Mouse (Mus musculus): Measurements from ENCODE around the gene Ell.
"Not testable (repeated sequence)": the region's sequence is repeated elsewhere in the genome, so short reads cannot be mapped to it uniquely, and the experiment has no call there.

The Ell gene

DNA sequence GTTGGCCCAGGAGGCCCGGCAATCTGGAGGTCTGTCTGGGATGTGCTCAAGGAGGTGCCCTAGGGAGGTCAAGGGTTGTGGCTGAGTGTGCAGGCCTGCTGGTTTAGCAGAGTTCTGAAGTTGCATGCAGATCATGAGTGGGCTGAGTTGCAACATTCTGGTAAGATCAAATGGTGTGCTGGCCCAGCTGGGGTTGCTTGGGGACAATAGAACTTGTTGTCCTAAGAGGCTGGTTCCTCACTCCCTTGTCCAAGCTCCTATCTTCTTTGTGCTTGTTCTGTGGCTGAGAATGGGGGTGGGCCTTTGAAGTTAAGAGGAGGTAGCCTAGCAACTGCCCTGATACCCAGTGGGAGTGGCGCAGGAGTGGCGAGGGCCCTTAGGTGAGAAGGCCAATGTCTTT is 23.5 kb downstream of the Ell start:
- no peak for DNase-seq (ENCODE audit: low read depth, low spot score)

DNA sequence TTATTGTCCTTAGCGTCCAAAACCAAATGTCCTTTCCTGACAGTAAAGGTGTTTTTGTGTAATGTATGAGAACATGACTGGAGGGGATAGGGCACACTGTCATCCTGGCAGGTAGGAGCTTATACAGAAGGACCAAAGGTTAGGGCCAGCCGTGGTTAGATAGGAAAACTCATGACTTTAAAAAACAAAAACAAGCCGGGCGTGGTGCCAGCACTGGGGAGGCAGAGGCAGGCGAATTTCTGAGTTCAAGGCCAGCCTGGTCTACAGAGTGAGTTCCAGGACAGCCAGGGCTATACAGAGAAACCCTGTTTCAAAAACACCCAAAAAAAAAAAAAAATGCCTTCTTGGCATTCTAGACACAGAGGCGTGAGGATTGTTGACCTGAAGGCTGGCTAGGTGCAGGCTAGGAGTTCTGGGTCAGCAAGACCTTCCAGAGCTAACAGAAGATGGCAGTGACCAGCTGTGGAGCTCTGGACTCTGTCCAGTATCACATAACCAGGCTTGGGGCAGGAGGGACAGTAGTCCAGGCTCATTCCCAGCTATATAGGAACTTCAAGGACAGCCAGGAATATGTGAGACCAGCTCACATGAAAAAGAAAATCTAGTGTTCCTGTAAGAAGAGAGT is 24.6 kb downstream of the Ell start:
- no peak for DNase-seq (ENCODE audit: low read depth, low spot score)

DNA sequence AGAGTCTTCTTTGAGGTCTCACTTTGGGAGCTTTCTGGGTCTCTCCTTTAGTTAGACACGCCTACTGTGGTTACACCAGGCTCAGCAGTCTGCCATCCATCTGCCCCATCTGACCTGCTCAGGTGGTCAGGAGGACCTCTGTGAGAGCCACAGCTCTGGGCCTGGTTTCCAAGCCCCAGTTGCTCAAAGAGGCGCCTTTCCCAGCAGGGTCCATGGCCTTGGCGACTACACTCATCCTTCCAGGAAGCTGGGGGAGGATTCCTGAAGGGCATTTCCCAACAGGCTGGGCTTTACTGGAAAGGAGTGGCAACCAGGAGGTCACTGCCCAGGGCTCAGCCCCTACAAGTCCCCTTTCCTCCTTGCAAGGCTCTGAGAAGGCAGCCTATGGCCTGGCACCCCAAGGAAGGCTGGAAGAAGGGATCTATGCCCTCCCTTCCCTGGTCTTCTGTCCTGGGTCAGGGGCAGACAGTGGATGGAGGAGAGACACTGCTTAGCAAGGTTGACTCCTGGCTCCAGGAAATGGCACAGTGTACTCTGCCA is 25.5 kb downstream of the Ell start:
- DNase-seq (ENCODE audit: low read depth, low spot score) = no peak

DNA sequence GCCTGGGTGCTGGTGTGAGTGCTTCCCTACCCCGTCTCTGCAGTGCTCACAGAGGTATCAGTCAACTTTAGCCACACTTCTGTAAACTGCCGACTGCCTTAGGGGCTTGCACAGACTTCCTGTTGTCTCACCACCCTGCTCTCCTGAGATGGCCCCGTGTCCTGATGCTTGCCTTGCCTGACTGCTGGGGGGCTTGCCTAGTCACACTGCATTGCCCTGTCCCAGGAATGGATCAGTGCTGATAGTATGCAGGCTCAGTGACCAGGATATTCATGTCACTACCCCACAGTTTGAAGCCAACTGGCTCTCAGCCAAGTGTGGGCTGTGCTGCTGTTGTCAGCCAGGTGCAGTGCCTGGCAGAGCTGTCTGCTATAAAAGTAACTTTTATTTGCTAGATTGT is 26.3 kb downstream of the Ell start:
- DNase-seq (ENCODE audit: low read depth, low spot score) = no peak

DNA sequence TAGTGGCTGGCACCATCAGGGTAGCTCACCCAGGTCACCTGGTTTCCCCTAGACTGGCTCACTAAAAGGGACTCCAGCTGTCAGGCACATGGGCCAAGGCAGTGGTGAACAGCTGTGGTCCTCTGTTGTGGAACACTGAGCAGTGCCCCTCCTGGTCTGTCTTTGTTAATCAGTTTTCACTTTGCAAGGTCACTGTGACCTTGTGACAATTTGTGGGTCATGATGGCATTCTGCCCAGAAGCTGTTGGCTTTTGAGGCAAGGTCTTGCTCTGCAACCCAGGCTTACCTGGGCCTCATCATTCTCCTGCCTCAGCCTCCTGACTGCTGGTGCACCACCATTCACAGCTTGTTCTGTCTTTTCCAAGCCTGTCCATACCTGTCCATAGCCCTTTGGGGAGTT is 31.1 kb downstream of the Ell start:
- no peak for DNase-seq (ENCODE audit: low read depth, low spot score)

DNA sequence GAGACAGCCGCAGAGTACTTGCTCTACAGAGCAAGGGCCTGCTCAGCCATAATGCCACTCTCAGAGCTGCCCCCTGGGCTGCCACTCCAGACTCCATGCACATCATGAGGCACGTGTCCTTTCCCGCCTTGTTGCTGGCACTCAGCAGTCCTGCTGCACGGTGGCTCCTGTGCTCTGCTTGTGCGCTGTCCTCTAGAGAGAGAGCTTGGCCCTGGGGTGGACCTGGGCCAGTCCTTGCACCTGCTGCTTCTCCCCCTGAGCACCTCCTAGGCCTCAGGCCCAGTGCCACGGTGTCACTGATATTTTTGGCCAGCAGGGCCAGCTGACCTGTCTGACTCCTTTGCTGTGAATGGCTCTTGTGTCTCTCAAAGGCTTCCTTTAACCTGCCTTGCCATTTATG is 31.7 kb downstream of the Ell start:
- DNase-seq (ENCODE audit: low read depth, low spot score) = no peak

DNA sequence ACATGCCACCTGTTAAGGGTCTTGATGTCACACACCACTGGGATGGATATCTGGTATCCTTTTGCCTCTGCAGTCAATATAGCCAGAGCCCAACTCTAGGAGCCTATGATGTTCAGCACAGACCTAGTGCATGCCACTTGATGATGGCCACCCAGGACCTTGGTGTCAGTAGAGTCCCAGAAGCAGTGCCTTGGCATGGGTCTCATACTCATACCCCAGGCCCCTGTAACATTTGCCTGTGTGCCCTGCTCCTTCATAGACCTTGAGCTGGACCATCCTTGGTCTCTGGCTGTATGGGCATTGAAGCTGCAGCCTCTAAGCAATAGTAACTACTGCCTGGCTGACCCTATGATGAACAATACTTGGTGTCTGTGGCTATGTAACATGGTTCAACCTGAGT is 35.0 kb downstream of the Ell start:
- no peak for DNase-seq (ENCODE audit: low read depth, low spot score)

DNA sequence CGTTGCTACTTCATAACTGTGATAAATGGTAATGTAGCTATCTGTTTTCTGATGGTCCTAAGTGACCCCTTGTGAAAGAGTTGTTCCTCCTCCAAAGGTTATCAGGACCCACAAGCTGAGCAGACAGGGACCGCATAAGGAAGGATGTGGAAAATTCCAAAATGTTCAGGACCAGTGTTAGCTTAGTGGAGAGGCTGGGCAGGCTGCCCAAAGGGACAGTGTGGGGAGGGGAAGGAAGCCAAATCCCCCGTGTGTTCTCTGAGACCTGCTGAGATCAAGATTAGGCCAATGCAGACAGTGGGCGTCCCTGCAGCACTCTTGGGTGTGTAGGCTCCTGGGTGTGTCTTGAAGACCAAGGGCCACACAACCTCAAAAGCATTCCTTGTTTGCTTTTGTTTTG is 35.7 kb downstream of the Ell start:
- DNase-seq (ENCODE audit: low read depth, low spot score) = peak; percentile 57

DNA sequence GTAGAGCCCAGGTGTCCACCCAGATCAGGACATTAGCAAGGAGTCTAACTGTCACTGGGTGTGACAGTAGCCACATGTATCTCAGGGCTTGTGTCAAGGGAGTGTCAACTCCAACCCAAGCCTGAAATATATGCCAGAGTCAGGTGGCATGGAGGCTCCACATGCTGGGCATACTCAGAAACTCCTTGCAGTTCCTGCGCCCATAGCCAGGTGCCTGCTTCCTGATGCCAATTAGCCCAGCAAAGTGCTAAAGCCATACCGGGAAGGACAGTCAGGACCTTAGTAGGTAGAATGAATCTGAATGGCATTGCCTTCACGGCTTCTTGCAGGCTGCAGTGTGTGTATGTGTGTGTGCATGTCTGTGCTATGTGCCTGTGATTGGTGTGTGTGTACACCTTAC is 38.0 kb downstream of the Ell start:
- no peak for DNase-seq (ENCODE audit: low read depth, low spot score)

DNA sequence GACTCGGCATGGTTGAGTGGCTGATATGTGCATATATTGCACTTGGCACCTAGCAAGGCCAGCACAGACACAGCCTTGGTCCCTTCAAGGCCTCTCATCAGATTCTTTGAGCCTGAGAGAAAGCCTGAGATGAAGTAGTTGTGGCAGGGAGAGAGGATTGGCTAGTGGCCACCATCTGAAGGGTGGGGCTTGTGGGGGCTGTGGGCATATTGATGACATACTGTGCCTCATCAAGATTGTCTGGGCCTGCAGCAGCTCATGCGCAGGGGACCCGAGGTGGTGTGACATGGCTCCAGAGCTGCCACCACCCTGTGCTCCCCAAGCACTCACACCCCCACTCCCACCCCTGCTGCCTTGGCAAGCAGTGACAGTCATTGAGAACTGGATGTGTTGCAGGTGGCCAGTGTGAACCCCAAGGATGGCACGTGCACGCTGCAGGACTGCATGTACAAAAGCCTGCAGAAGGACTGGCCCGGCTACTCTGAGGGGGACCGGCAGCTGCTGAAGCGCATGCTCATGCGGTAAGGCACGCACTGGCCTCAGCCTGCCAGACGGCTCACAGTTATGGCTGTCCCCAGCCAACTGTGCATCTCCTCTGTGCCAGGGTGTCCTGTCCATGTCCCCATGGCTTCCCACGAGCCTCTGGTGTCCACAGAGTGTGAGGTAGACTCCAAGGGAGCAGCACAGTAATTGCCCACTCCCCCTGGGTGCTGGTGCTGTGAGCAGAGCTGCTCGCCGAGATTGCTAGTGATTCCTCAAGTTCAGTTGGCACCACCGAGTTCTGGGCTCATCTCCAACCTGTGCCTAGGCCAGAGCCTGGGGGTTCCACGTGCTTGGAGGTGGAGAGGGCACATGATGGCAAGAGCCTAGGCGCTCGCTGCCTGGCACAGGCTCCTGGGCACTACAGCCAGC is 44.5 kb downstream of the Ell start:
- no peak for DNase-seq (ENCODE audit: low read depth, low spot score)

DNA sequence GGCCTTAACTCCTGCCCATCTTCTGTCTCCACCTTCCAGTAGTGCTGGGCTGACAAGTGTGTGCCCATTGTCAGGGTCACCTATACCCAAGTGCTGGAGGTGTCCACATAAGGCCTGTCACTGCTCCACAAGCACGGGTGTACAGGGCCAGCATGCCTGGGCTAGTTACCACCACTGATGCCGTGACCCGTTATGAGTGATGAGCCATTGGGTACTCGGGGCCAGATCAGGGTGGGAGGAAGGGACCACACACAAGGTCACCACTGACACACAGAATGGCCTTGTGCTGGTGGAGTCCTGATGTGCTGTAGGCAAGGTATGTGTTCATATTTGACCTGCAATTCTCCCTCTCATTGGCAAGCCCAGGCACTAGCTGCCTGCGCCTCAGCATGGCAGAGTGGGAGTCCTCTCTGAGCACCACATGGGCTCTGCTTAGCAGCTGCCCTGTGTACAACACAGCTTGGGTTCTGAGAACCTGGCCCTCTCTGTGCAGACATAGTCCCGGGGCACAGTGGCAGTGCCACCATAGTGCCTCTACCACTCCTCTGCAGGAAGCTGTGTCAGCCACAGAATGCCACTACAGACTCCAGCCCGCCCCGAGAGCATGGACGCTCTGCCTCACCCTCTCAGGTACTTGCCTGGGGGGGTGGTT is 45.5 kb downstream of the Ell start:
- no peak for DNase-seq (ENCODE audit: low read depth, low spot score)

DNA sequence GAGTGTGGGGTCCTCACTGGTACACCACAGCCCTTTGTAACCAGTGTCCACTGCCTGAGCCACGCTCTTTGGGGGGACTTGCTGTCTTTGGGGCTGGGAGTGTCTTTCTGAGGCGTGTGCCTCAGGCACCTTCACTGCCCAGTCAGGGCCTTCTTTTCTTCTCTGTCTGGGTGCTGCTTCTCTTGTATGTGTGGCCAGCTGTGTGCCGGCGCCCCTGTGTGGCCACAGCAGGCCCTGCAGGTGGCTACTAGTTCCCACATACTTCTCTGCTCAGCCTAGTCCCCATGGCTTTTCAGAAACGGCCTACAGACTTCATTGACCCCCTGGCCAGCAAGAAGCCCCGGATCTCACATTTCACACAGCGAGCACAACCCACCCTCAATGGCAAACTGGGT is 46.0 kb downstream of the Ell start:
- peak; percentile 79 for DNase-seq (ENCODE audit: low read depth, low spot score)

DNA sequence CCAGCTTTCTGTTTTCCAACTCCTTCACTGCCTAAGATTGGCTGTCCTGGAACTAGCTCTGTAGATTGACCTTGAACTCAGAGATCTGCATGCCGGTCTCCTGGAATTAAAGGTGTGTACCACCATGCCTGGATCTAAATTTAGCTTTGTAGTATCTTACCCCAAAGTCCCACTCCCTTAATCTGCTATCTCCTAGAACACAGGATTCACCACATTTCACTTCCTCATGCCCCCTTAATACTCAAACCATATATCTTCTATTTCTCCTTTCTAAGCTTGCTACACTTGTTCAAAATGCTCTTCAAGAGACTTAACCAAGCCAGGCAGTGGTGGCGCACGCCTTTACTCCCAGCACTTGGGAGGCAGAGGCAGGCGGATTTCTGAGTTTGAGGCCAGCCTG is 48.7 kb downstream of the Ell start:
- not testable (repeated sequence) for DNase-seq (ENCODE audit: low read depth, low spot score)

DNA sequence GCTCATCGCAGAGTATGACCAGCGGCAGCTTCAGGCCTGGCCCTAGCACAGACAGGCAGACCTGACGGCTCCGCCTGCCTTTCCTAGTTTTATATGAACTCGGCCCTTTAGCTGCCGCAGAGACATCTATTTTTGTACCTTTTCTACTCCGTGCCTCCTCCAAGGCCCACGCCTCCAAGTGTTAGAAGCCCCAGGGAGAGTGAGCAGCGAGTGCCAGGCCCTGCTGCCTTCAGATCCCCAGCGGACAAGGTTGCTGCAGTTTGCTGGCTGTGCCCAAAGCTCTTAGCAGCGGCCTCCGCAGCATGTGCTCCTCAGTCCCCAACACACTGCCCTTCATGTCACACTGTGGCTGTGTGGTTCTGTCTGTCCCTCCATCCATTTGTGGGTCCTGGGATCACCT is 52.3 kb downstream of the Ell start:
- no peak for DNase-seq (ENCODE audit: low read depth, low spot score)

DNA sequence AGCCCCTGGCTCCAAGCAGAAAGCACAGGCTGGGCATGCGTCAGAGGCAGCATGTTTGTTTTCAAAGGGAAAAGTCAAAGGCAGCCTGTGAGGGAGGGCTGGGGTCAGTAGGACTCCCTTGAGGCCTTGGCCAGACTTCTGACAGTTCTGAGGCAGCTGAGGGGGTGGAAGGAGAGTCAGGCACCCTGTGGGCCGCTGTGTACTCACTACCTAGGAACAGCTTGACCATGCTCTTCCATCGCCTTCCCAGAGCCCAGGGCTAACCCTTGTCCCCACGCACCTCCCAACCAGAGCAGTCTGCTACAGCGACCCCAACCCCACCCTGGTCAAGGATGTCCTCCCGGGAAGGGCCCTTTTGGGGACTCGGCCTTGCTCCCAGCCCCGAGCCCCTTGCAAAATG is 53.9 kb downstream of the Ell start:
- DNase-seq (ENCODE audit: low read depth, low spot score) = peak; percentile 39

DNA sequence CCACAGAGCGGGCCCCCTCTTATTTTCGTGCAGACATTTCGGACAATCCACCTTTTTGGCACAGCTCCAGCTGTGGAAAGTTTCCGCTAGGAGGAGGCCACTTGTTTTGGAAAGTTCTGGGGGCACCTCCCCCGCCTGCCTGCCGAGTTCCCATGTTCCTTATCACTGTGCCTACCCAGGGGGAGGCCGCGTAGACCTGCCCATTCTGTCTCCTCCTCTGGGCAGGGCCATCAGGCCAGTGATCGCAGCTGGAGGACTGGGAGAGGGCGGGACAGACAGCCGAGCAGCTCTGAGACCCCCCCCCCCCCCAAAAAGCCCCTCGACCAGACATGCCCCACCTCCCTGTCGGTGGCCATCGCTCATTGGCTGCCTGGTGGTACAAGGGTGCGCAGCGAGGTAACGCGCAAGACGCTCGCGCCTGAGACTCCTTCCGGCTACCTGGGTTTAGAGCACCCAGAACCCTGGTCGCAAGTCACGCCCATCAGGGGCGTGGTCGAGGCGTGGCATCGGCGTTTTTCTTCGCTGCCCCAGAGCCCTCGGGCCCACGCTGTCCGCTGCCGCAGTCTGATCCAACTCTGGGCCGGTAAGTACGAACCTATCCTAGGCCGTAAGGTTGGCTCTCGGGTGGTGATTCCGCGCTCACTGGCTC is 54.8 kb downstream of the Ell start, which contains the start of gene Isyna1:
TSS of gene Isyna1 (plus strand) at position 413 of the 649 bp plus-strand sequence.
- peak; percentile 100 for DNase-seq (ENCODE audit: low read depth, low spot score)

DNA sequence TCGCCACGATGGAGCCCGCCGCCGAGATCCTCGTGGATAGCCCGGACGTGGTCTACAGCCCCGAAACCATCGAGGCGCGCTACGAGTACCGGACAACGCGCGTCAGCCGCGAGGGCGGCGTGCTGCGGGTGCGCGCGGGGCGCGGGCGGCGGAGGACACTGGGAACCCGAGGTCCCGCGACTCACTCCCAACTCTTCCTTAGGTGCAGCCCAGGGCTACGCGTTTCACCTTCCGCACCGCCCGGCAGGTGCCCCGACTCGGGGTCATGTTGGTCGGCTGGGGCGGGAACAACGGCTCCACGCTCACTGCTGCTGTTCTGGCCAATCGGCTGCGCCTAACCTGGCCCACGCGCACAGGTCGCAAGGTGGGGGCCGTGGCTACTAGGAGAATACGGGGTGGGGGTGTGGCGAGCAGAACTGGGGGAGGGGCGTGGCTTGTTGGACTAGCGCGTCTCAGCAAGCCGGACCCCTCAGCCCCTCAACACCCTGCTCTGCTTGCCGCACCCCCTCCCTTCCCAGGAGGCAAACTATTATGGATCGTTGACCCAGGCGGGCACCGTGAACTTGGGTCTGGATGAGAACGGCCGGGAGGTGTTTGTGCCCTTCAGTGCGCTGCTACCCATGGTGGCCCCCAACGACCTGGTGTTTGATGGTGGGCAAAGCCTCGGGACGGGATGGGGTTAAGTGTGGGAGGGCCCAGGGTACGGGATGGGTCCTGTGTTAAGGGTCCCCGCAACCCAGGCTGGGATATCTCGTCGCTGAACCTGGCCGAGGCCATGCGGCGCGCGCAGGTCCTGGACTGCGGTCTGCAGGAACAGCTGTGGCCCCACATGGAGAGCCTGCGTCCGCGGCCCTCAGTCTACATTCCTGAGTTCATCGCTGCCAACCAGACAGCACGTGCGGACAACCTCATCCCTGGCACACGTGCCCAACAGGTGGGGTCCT is 55.6 kb downstream of the Ell start:
- DNase-seq (ENCODE audit: low read depth, low spot score) = no peak

DNA sequence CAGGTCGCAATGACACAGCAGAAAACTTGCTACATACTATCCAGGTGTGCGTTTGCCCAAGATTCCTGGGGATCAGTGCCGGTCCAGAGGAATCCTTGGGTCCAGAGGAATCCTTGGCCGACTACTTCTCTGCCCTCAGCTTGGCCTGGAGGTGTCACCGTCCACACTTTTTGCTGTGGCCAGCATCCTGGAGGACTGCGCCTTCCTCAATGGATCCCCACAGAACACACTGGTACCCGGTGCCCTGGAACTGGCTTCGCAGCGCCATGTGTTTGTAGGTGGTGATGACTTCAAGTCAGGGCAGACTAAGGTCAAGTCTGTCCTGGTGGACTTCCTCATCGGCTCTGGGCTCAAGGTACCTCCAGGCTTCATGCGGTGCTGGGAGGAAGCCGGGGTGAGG is 56.6 kb downstream of the Ell start:
- no peak for DNase-seq (ENCODE audit: low read depth, low spot score)

DNA sequence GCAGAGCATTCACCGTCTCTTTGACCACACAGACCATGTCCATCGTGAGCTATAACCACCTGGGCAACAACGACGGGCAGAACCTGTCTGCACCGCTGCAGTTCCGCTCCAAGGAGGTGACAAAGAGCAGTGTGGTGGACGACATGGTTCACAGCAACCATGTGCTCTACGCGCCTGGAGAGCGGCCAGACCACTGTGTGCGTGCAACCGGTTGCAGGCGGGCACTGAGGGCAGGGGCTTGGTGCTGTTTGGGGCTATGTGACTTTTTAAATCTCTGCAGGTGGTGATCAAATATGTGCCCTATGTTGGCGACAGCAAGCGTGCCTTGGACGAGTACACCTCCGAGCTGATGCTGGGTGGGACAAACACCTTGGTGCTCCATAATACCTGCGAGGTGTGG is 57.0 kb downstream of the Ell start:
- no peak for DNase-seq (ENCODE audit: low read depth, low spot score)

DNA sequence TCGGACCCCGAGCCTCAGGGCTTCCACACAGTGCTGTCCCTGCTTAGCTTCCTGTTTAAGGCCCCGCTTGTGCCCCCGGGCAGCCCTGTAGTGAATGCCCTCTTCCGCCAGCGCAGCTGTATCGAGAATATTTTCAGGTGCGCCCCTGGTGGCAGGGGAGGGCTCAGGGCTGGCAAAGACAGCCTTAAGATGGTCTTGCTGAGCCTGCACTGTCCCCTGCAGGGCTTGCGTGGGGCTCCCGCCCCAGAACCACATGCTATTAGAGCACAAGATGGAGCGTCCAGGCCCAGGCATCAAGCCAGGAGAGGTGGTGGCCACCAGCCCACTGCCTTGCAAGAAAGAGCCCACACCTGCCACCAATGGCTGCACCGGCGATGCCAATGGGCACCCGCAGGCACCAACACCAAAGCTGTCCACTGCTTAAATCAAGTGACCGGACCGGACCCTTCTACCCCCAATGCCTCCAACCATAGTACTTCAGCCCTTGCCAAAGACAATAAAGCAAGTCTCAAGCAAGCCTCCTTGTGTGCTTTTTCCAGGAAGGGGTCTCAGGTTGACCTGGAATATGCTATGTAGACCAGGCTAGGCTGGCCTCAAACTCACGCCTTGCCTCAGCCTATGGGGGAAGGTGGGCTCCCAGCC is 57.6 kb downstream of the Ell start:
- no peak for DNase-seq (ENCODE audit: low read depth, low spot score)
